Mouse (Mus musculus): Measurements from ENCODE around the gene Srp72. TPM values are rescaled to one million over a fixed set of nuclear protein-coding genes. Genes with fewer than 3 reads are reported as not detected.

Srp72 gene
- polyA plus RNA-seq, 1 experiment from 2014 or later, result 49.5 TPM

DNA sequence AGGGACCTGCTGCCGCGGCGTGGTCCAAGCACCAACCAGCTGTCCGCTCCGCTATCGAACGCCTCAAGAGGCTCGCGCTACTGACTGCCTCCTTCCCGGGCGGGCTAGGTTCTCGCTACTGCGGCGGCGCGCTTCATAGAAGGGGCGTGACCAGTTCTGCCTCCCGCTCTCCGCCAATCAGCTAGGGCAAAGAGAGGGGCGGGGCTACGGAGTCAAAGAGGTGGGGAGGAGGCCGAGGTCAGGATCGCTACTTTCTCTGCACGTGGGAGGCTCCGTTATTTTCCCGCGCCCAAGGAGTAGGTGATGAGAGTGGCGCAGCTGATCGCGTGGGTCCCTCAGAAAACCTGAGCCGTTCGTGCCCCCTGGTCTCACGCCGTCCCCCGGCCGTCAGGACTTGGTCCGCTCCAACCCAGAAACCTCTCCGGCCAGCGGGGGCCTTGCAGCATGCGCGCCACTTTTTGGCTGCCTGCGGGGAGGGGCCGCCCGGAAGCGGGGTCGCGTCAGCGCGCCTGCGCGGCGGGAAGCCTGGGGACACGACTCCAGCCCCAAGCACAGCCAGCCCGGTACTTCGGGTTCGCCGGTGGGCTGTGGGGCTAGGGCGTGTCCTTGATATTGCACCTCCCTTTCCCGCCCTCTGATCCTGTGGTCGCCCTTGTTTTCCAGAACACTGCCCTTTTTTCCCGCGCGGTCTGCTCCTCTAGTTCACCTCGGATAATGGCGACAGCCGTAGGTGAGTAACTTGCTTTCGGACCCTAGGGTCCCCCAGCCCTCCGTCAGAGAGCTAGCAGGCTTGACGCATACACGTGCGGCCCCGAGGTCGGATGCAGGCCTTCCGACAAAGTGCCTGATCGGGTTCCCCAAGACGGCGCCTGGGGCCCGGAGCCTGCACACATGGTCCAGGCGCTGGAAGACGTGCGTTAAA, 23.1 kb upstream of the Srp72 start, which contains the start of the genes Paics and Ppat:
Gene Paics (plus strand): TSS at position 202 of the 922 bp plus-strand sequence.
Gene Ppat (minus strand): TSS at position 473 of the 922 bp plus-strand sequence.
- Histone ChIP-seq H3K36me3 (ENCODE audit: insufficient read depth, low read length) (no peaks in the 10 kb centered on the region), H3K4me3 (ENCODE audit: low read depth, low read length) (peak within 1 kb of the TSS; percentile 79), H3K4me2 (replicated peaks; ENCODE audit: low read depth, low read length) (peak within 1 kb of the TSS; percentile 76), H3K4me1 (ENCODE audit: insufficient read depth, low read depth, low read length) (peaks cover 13% of the 10 kb centered on the region; the same call in 1 of the 2 replicates), H3K9ac (replicated peaks; ENCODE audit: low read depth) (peak within 1 kb of the TSS; percentile 78), H3K27ac (ENCODE audit: low read length) (peak within 1 kb of the TSS; percentile 91), H3K9me3 (ENCODE audit: low read length) (no peaks in the 10 kb centered on the region), H3K27me3 (replicated peaks; ENCODE audit: insufficient read depth, low read length) (no peaks in the 10 kb centered on the region)
- WGBS, result under 1% methylated on average over 65 of the region's 81 CpGs
- peak; percentile 25 for TF ChIP-seq CTCF (IDR thresholded peaks at IDR 0.05)
- peak; percentile 48; the same call in 1 of the 2 replicates for TF ChIP-seq EP300 (IDR thresholded peaks at IDR 0.05)
- ATAC-seq (peak; percentile 97), DNase-seq (ENCODE audit: low spot score) (peak; percentile 100)

DNA sequence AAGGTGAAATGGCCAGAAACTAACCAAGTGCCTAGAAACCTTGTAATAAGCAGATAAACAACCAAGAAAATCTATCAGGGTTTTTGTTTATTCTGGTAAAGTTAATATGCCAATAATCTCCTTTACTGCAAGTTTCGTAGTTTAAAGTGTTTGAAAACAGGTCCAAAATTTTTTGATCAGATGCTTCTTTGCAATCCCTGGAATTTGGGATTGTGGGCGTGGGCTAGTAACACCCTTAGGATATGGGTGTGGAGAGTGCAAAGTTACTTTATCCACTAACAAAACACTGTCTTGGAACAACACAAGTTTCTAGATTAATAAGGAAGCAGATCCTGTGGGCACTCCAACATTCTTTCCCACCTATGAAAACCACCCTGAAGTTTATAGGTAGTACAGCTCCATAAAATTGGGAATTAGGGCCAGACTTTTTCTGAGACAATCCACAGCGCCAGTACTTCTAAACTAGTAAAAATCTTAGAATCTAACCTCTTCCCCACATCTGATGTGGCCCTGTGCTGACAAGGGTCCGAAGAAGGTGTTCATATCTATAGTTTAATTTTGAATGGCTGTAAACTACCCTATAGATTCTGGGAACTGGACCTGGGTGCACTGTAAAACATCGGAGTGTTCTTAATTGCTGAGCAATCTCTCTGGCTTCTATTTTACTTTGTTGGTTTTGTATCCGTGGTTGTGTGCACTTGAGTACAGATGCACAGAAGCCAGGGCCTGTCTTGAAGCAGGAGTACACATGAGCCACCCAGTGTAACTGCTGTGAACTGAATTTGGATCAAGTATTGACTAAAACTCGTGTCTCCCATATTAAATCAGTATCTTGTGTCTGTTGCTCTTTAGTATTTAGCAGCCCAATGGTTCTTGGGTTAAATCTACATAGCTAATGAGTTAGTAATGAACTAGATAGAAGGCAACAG, 22.1 kb upstream of the Srp72 start:
- DNase-seq (ENCODE audit: low spot score) (no peak), ATAC-seq (no peak)
- peaks cover 13% of the 10 kb centered on the region; the same call in 1 of the 2 replicates for H3K4me1 ChIP-seq (ENCODE audit: insufficient read depth, low read depth, low read length)
- peak overlapping the region; percentile 78 for H3K9ac ChIP-seq (replicated peaks; ENCODE audit: low read depth)
- no peaks in the 10 kb centered on the region for H3K9me3 ChIP-seq (ENCODE audit: low read length)
- TF ChIP-seq CTCF (IDR thresholded peaks at IDR 0.05) (no peak), EP300 (IDR thresholded peaks at IDR 0.05) (peak; percentile 7; the same call in 1 of the 2 replicates)
- 9% methylated on average over 7 of the region's 7 CpGs for WGBS
- H3K4me2 ChIP-seq (replicated peaks; ENCODE audit: low read depth, low read length), result peak overlapping the region; percentile 76
- no peaks in the 10 kb centered on the region for H3K27me3 ChIP-seq (replicated peaks; ENCODE audit: insufficient read depth, low read length)
- H3K4me3 ChIP-seq (ENCODE audit: low read depth, low read length), result peak overlapping the region; percentile 79
- peaks cover 5% of the 10 kb centered on the region; the same call in 1 of the 2 replicates for H3K36me3 ChIP-seq (ENCODE audit: insufficient read depth, low read length)
- peak overlapping the region; percentile 91 for H3K27ac ChIP-seq (ENCODE audit: low read length)

DNA sequence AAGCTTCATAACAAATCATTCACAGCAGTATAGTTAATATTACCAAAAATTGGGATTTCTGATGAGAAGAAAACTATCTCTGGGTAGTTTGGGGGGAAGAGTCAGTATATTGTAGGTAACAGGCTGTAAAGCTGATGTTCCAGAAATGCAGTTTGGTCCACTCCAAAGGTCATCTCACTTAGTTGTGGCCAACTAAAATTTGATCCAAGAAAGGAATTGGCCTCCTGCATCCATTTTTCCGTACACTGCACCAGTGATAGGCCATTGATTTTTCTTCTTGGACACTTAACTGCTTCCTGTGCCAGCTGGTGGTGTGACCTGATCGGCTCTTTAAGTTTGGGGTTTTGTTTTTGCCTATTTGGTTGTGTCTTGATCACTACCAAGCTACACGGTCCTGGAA, 20.7 kb upstream of the Srp72 start:
- H3K27ac ChIP-seq (ENCODE audit: low read length), result no peak overlapping the region
- H3K9me3 ChIP-seq (ENCODE audit: low read length), result no peaks in the 10 kb centered on the region
- no peak overlapping the region for H3K9ac ChIP-seq (replicated peaks; ENCODE audit: low read depth)
- DNase-seq (ENCODE audit: low spot score) (no peak), ATAC-seq (no peak)
- TF ChIP-seq CTCF (IDR thresholded peaks at IDR 0.05) (no peak), EP300 (IDR thresholded peaks at IDR 0.05) (no peak)
- H3K27me3 ChIP-seq (replicated peaks; ENCODE audit: insufficient read depth, low read length), result no peaks in the 10 kb centered on the region
- H3K4me3 ChIP-seq (ENCODE audit: low read depth, low read length), result no peak overlapping the region
- peaks cover 13% of the 10 kb centered on the region; the same call in 1 of the 2 replicates for H3K4me1 ChIP-seq (ENCODE audit: insufficient read depth, low read depth, low read length)
- 67% methylated on average over 3 of the region's 3 CpGs for WGBS
- no peak overlapping the region for H3K4me2 ChIP-seq (replicated peaks; ENCODE audit: low read depth, low read length)
- H3K36me3 ChIP-seq (ENCODE audit: insufficient read depth, low read length), result peaks cover 11% of the 10 kb centered on the region; the same call in 1 of the 2 replicates

- no peak overlapping the region for H3K4me3 ChIP-seq (ENCODE audit: low read depth, low read length)
- 80% methylated on average over 6 of the region's 6 CpGs for WGBS
- H3K9me3 ChIP-seq (ENCODE audit: low read length), result no peaks in the 10 kb centered on the region
- peaks cover 13% of the 10 kb centered on the region; the same call in 1 of the 2 replicates for H3K4me1 ChIP-seq (ENCODE audit: insufficient read depth, low read depth, low read length)
- no peak overlapping the region for H3K9ac ChIP-seq (replicated peaks; ENCODE audit: low read depth)
- 0 out of 2 replicates have a peak overlapping the region, but pooled peaks have one; percentile 62 for H3K27ac ChIP-seq (ENCODE audit: low read length)
- DNase-seq (ENCODE audit: low spot score) (no peak), ATAC-seq (no peak)
- TF ChIP-seq EP300 (IDR thresholded peaks at IDR 0.05), result no peak
- no peak for TF ChIP-seq CTCF (IDR thresholded peaks at IDR 0.05)
- no peak overlapping the region for H3K4me2 ChIP-seq (replicated peaks; ENCODE audit: low read depth, low read length)
- H3K36me3 ChIP-seq (ENCODE audit: insufficient read depth, low read length), result peaks cover 11% of the 10 kb centered on the region; the same call in 1 of the 2 replicates
- no peaks in the 10 kb centered on the region for H3K27me3 ChIP-seq (replicated peaks; ENCODE audit: insufficient read depth, low read length)
Observed at GRCm38 (mm10) chr5:76954271-76954900, 20.1 kb upstream of the Srp72 start.

GRCm38 (mm10) chr5:76955474-76955873, 19.0 kb upstream of the Srp72 start:
- Histone ChIP-seq H3K27ac (ENCODE audit: low read length) (peak overlapping the region; percentile 62), H3K9me3 (ENCODE audit: low read length) (no peaks in the 10 kb centered on the region), H3K4me2 (replicated peaks; ENCODE audit: low read depth, low read length) (no peak overlapping the region), H3K4me1 (ENCODE audit: insufficient read depth, low read depth, low read length) (peaks cover 13% of the 10 kb centered on the region; the same call in 1 of the 2 replicates), H3K36me3 (ENCODE audit: insufficient read depth, low read length) (peaks cover 17% of the 10 kb centered on the region), H3K4me3 (ENCODE audit: low read depth, low read length) (no peak overlapping the region), H3K27me3 (replicated peaks; ENCODE audit: insufficient read depth, low read length) (no peaks in the 10 kb centered on the region), H3K9ac (replicated peaks; ENCODE audit: low read depth) (no peak overlapping the region)
- ATAC-seq, result no peak
- peak; percentile 71 for DNase-seq (ENCODE audit: low spot score)
- 42% methylated on average over 4 of the region's 4 CpGs for WGBS
- TF ChIP-seq CTCF (IDR thresholded peaks at IDR 0.05) (no peak), EP300 (IDR thresholded peaks at IDR 0.05) (peak; percentile 81)
